Mouse (Mus musculus): ENCODE data around the gene Kif5a.

- TF ChIP-seq CTCF (IDR thresholded peaks at IDR 0.05; ENCODE audit: borderline replicate concordance, insufficient read depth, low read depth, low read length) (no peak), POLR2A (IDR thresholded peaks at IDR 0.05; ENCODE audit: borderline replicate concordance, insufficient read depth, low read length) (no peak)
Observed at GRCm38 (mm10) chr10:127284724-127285500, 21.8 kb upstream of the Kif5a start.

Data from cerebellum, adult 2 months (tissue).